Mouse (Mus musculus): Measurements from ENCODE around the gene Bglap.
"Not testable (repeated sequence)": the region's sequence is repeated elsewhere in the genome, so short reads cannot be mapped to it uniquely, and the experiment has no call there.

Gene Bglap

DNA sequence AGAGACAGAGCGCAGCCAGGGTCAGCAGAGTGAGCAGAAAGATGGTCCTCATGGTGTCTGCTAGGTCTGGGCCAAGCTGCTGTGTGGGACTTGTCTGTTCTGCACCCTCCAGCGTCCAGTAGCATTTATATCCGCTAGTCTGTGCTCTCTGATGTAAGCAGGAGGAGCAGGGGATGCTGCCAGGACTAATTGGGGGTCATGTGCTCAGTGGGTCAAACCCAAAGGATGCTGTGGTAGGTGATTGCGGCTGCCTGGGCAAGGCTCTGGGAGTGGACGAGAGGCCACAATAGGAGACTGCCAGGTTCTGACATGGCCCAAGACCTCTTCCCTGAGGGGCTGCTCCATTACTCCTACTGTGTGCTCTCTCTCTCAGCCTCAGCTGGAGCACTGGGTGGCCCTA, at the start of gene Bglap:
TSS of gene Bglap (minus strand) at position 101 of the 400 bp plus-strand sequence.
- no peak for DNase-seq (ENCODE audit: low read depth, low spot score)

DNA sequence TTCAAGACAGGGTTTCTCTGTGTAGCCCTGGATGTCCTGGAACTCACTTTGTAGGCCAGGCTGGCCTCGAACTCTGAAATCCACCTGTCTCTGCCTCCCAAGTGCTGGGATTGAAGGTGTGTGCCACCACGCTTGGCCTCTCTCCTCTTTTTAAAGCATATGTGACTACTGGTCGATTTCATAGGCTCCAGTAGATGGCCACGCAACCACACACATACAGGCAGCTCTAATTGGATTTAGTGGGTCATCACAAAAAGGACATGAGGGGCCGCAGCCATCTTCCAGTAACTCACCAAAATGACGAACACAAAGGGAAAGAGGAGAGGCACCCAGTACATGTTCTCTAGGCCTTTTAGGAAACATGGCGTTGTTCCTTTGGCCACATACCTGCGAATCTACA, 44.4 kb upstream of the Bglap start:
- DNase-seq (ENCODE audit: low read depth, low spot score), result not testable (repeated sequence)

GRCm38 (mm10) chr3:88427342-88427905, 43.2 kb upstream of the Bglap start:
- no peak for DNase-seq (ENCODE audit: low read depth, low spot score)

GRCm38 (mm10) chr3:88425708-88426420, 41.6 kb upstream of the Bglap start:
- no peak for DNase-seq (ENCODE audit: low read depth, low spot score)

- no peak for DNase-seq (ENCODE audit: low read depth, low spot score)
Measured at GRCm38 (mm10) chr3:88425330-88425689, 41.0 kb upstream of the Bglap start.

- DNase-seq (ENCODE audit: low read depth, low spot score), result peak; percentile 96
Measured at GRCm38 (mm10) chr3:88424605-88425329, 40.5 kb upstream of the Bglap start, which contains the start of gene Slc25a44. Slc25a44 (minus strand) TSS chr3:88425139.

DNA sequence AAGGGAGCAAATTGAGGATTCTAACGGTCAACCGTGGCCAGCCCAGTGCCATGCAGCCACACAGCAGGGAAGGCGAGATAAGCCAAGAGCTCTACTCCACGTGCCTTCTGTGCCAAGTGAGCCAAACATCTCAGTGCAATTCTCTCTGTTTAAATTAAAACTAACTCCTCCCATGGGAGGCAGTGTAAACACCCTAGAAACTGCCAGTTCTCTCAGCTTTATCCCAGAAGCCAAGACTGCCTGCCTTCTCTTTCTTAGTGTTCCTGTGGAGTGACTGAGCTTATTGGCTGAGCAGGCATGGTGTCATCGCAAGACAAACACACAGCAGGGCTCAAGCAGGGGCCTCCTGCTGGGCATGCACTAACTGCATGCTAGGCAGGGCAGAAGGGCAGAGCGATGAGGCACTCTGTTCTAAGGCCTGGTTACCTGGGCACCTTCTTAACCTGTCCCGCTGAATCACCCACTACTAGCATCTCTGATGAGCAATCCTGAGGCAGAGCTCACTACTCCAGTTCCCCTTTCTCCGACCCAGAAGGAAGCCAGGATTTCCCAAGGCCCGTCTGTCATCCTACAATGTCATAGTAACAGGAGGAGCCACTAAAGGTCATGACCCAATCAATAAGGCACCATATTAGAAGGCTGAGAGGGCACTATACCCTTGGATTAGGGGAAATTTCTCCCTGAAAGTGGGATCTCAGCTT, 37.9 kb upstream of the Bglap start:
- no peak for DNase-seq (ENCODE audit: low read depth, low spot score)

DNA sequence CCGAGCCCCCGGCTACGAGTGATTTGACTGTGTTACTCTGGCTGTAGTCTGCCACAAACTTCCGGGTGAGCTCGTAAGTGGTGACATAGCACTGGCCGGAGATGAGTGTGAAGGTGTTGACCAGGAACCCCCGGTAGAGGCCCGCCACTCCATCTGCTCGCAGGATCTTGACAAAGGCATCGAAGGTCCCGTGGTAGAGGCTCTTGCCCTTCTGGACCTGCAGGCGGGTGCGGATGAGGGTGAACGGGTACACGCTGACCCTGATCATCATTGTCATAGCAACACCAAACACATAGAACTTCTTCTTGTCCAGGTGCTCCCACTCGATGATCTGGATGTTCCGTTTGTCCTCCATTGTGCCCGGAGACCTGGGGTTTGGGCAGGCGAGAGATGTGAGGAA, 36.5 kb upstream of the Bglap start:
- DNase-seq (ENCODE audit: low read depth, low spot score), result no peak

DNA sequence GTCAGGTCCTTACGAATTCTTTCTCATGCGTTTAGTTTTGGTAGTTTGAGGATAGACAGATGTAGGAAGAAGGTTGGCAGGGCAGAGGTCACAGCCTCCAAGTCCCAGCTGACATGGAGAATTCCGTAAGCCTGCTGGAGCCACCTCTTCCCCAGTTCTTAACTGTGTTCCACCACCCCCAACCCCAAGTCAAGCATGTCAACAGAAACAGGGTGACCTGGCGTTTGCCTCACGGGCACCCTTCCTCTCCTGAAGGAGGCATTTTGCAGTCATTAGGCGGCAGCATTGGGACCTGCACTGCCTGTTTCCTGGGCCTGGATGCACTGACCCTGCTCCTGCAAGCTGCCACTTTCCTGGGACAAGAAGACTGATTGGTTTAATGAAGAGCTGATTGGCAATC, 33.8 kb upstream of the Bglap start:
- no peak for DNase-seq (ENCODE audit: low read depth, low spot score)

GRCm38 (mm10) chr3:88415668-88416067, 31.4 kb upstream of the Bglap start:
- DNase-seq (ENCODE audit: low read depth, low spot score), result no peak

GRCm38 (mm10) chr3:88412636-88413035, 28.4 kb upstream of the Bglap start:
- DNase-seq (ENCODE audit: low read depth, low spot score), result no peak

GRCm38 (mm10) chr3:88411681-88412080, 27.4 kb upstream of the Bglap start:
- no peak for DNase-seq (ENCODE audit: low read depth, low spot score)

DNA sequence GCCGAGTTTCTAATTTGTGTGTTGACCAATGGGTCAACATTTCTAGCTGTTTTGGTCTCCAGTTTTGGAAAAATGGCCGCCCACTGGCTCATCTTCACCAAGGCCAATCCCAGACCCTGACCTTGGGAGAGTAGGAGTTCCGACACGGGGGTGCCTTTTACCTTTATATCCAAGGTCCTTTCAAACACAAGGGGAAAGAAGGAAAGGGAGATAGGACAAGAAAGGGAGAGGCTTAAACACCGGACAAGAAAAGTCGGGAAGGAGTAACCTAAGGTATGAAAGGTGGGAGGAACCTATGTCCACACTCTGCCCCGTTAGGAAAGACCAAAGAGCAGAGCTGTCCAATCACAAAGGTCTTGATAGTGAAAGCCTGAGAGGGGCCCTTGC, 26.4 kb upstream of the Bglap start:
- DNase-seq (ENCODE audit: low read depth, low spot score), result no peak

- peak; percentile 76 for DNase-seq (ENCODE audit: low read depth, low spot score)
Measured at GRCm38 (mm10) chr3:88409741-88410644, 25.7 kb upstream of the Bglap start, which contains the start of gene Pmf1. Pmf1 (minus strand) TSS chr3:88410331.

- DNase-seq (ENCODE audit: low read depth, low spot score), result no peak
Measured at GRCm38 (mm10) chr3:88408953-88409352, 24.7 kb upstream of the Bglap start.

- DNase-seq (ENCODE audit: low read depth, low spot score), result no peak
Measured at GRCm38 (mm10) chr3:88407529-88407928, 23.3 kb upstream of the Bglap start.

DNA sequence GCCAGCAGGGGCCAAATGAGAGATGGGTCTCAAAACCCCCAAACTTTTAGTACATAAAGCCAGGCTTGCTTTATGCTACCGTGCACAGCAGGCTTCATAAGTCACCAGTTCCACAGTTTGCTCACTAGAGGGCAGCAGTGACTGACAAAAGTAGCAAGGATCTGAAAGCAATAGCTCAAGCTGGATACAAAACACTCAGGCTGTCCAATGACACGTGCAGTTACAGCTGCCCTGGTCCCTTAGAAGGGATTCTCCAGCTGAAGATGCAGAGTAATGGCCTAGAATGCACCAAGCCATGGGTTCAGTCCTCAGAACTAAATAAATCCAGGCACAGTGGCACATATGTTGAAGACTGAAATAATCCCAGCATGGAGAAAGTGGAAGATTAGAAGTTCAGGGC, 22.8 kb upstream of the Bglap start:
- peak; percentile 81 for DNase-seq (ENCODE audit: low read depth, low spot score)

DNA sequence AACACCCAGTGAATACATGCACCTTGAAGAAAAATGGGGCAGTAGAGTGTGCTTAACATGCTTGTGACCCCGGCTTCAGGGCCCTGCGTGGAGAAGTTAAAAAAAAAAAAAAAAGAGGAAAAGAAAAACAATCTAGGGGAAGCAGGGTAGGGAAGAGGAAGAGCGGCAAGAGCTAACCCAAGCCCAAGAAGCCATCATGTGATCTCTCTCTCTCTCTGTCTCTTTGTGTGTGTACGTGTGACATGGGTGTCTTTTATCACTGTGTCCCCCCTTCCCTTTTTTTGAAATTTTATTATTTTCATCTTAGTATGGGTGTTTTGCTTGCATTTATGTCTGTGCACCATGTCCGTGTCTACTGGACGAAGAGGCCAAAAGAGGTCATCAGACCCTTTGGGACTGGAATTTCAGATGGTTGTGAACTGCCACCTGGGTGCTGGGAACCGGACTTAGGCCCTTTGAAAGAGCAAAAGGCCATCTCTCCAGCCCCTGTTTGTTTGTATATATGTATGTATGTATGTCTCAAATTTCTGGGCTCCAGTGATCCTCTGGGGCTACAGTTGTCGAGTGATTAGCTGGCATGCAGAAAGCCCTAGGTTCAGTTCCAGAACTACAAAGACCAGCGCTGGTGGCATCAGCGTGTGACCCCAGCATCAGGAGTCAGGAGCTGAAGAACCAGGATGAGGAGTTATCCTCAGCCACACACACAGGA, 19.4 kb upstream of the Bglap start:
- DNase-seq (ENCODE audit: low read depth, low spot score), result no peak

DNA sequence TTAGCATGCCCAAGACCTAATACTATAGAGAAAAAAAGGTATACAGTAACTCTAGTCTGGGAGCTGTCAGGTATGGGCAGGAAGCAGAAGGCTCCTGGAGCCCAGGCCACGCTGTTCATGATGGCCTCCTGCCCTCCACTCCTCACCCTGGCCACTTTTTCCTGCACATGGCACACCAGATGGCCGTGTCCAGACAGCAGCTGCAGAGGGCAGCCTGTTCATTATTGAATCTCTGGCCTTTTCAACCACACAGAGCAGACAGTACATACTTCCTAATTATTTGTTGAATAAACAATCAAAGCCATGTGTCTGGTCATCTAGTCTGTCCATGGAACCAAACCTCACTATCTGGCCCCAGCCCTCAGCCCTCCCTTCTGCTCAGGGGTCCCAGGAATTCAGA, 14.4 kb upstream of the Bglap start:
- DNase-seq (ENCODE audit: low read depth, low spot score), result no peak

- DNase-seq (ENCODE audit: low read depth, low spot score), result no peak
Measured at GRCm38 (mm10) chr3:88395742-88396141, 11.5 kb upstream of the Bglap start.

DNA sequence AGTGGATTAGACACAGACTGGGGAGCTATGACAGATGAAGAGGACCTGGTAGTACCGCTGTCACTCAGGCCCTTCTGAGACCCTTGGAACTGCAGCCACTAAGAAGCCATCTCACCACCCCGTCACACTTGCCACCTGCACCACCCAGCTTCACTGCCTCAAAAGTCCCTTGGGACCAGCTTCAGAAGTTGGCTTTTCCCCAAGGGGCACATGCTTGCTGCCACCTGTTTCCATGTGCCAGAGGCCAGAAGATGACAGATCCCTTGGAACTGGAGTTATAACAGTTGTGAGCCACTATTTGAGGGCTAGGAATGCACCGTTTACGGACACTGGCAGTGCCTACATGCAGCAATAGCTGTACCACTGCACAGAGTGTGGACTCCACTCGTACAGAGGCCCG, 11.0 kb upstream of the Bglap start:
- DNase-seq (ENCODE audit: low read depth, low spot score), result no peak
